Mouse (Mus musculus): Measurements from ENCODE around the gene 1700030J22Rik. TPM values are rescaled to one million over a fixed set of nuclear protein-coding genes. Genes with fewer than 3 reads are reported as not detected.

Gene 1700030J22Rik
- total RNA-seq, 1 experiment from 2014 or later = 1.3 TPM

GRCm38 (mm10) chr8:116922060-116922757 is 56.5 kb downstream of the 1700030J22Rik start:
- no peak for ATAC-seq (replicated peaks; ENCODE audit: insufficient number of reproducible peaks, low FRiP score, low TSS enrichment, poor library complexity, severe bottlenecking)

- peak; percentile 91 for ATAC-seq (replicated peaks; ENCODE audit: insufficient number of reproducible peaks, low FRiP score, low TSS enrichment, poor library complexity, severe bottlenecking)
Observed at GRCm38 (mm10) chr8:116921337-116922059, 57.3 kb downstream of the 1700030J22Rik start, which contains the start of the genes Cmc2 and Cenpn. Gene Cmc2, minus strand, starts transcription at chr8:116921455. Gene Cenpn, plus strand, starts transcription at chr8:116921730.

- no peak; the same call in 1 of the 2 replicates for ATAC-seq (replicated peaks; ENCODE audit: insufficient number of reproducible peaks, low FRiP score, low TSS enrichment, poor library complexity, severe bottlenecking)
Observed at GRCm38 (mm10) chr8:116921005-116921336, 57.8 kb downstream of the 1700030J22Rik start.

Other genes starting within 250 kb of the 1700030J22Rik start
- 6.4 to 15.3 TPM (median 11.0 TPM) in 3 replicates for gene Cdyl2, start 246.0 kb downstream of the 1700030J22Rik start, total RNA-seq (2017)
- gene Cmc2, start 57.5 kb downstream of the 1700030J22Rik start, total RNA-seq (2017) = 4.8 to 15.3 TPM (median 11.9 TPM) in 3 replicates
- gene Cenpn, start 57.2 kb downstream of the 1700030J22Rik start, total RNA-seq (2017) = 0.58 to 1.9 TPM (median 1.1 TPM) in 3 replicates
- 20.7 to 30.9 TPM (median 25.9 TPM) in 3 replicates for gene Atmin, start 35.6 kb downstream of the 1700030J22Rik start, total RNA-seq (2017)
- 9.1 to 13.1 TPM (median 10.7 TPM) in 3 replicates for gene Gcsh, start 14.6 kb upstream of the 1700030J22Rik start, total RNA-seq (2017)
- gene Pkd1l2, start 103.5 kb upstream of the 1700030J22Rik start, total RNA-seq (2017) = 1.6 to 2.5 TPM in 2 of 3 replicates, not detected in the other
- 0.95 TPM in 1 of 3 replicates, not detected in the others for gene Bco1, start 116.9 kb upstream of the 1700030J22Rik start, total RNA-seq (2017)
- 2.3 to 6.9 TPM (median 2.6 TPM) in 3 replicates for gene Gan, start 179.2 kb upstream of the 1700030J22Rik start, total RNA-seq (2017)

Data from monocyte, adult 5-6 weeks (primary cell).